Mouse (Mus musculus): ENCODE measurements at regions not wholly inside any gene's neighbourhood (a gene's known extent, or its start where the extent isn't known, plus 50 kb on each side); places are given as distances from the start of the nearest gene placed in this dataset.

GRCm38 (mm10) chr9:30770436-30771173 is 151.6 kb downstream of the Adamts15 start:
- DNase-seq, result peak; percentile 94

- DNase-seq, result no peak
These were observed 152.9 kb downstream of the Adamts15 start for GRCm38 (mm10) chr9:30769435-30769729.

- peak; percentile 84 for DNase-seq
These were observed 153.4 kb downstream of the Adamts15 start for GRCm38 (mm10) chr9:30768665-30769434.

GRCm38 (mm10) chr9:30766701-30767100 is 155.6 kb downstream of the Adamts15 start:
- DNase-seq, result peak; percentile 57

- DNase-seq, result peak; percentile 79
These were observed 156.1 kb downstream of the Adamts15 start for GRCm38 (mm10) chr9:30766171-30766570.

- peak; percentile 82 for DNase-seq
These were observed 157.2 kb downstream of the Adamts15 start for GRCm38 (mm10) chr9:30765017-30765569.

- DNase-seq, result peak; percentile 97
These were observed 159.3 kb downstream of the Adamts15 start for GRCm38 (mm10) chr9:30762913-30763312.

- peak; percentile 95 for DNase-seq
These were observed 164.1 kb downstream of the Adamts15 start for GRCm38 (mm10) chr9:30758121-30758520.

- DNase-seq, result peak; percentile 96
These were observed 164.8 kb downstream of the Adamts15 start for GRCm38 (mm10) chr9:30757406-30757805.

- DNase-seq, result peak; percentile 88
These were observed 165.5 kb downstream of the Adamts15 start for GRCm38 (mm10) chr9:30756796-30757195.

GRCm38 (mm10) chr9:30755586-30755985 is 166.7 kb downstream of the Adamts15 start:
- DNase-seq, result no peak

GRCm38 (mm10) chr9:30754826-30755225 is 167.4 kb downstream of the Adamts15 start:
- peak; percentile 63 for DNase-seq

GRCm38 (mm10) chr9:30743471-30743870 is 178.8 kb downstream of the Adamts15 start:
- peak; percentile 23 for DNase-seq

GRCm38 (mm10) chr9:30742471-30743098 is 179.7 kb downstream of the Adamts15 start:
- DNase-seq, result peak; percentile 78

GRCm38 (mm10) chr9:30731687-30732086 is 190.6 kb downstream of the Adamts15 start:
- no peak for DNase-seq

GRCm38 (mm10) chr9:30723364-30724070 is 198.7 kb downstream of the Adamts15 start:
- peak; percentile 94 for DNase-seq

- DNase-seq, result no peak
These were observed 200.4 kb downstream of the Adamts15 start for GRCm38 (mm10) chr9:30721861-30722260.

- peak; percentile 93 for DNase-seq
These were observed 205.7 kb downstream of the Adamts15 start for GRCm38 (mm10) chr9:30716421-30717170.

- DNase-seq, result peak; percentile 59
These were observed 212.1 kb downstream of the Adamts15 start for GRCm38 (mm10) chr9:30710131-30710530.

- peak; percentile 83 for DNase-seq
These were observed 222.4 kb downstream of the Adamts15 start for GRCm38 (mm10) chr9:30699848-30700247.

GRCm38 (mm10) chr9:30697533-30697932 is 224.7 kb downstream of the Adamts15 start:
- DNase-seq, result peak; percentile 80

- no peak for DNase-seq
These were observed 241.2 kb downstream of the Snx19 start for GRCm38 (mm10) chr9:30668095-30668494.
